Mouse (Mus musculus) brain, embryonic 18.5 days (tissue): ENCODE measurements around the gene Ube2c.

Source experiments
- DNase-seq: peaks from one replicate; pipeline ENCODE4 v3.0.0-alpha.2; 2012; ENCODE audit warnings: low read depth, low spot score

The Ube2c gene

GRCm38 (mm10) chr2:164822636-164823165, 53.0 kb downstream of the Ube2c start, which contains the start of gene Zswim1:
Zswim1 (plus strand) TSS chr2:164822686.
- DNase-seq, result peak; percentile 94

GRCm38 (mm10) chr2:164823181-164823585, 53.5 kb downstream of the Ube2c start:
- no peak for DNase-seq

- DNase-seq, result no peak
Measured at GRCm38 (mm10) chr2:164823969-164824368, 54.3 kb downstream of the Ube2c start.

- no peak for DNase-seq
Measured at GRCm38 (mm10) chr2:164825521-164825920, 55.8 kb downstream of the Ube2c start.

GRCm38 (mm10) chr2:164827146-164827850, 57.6 kb downstream of the Ube2c start:
- no peak for DNase-seq
